Mouse (Mus musculus) mouse embryonic stem cell (cell line): Measurements from ENCODE around the gene Olfr105-ps.

Experiments used
- in situ Hi-C, 2 experiments: fragments of 300-500 bp; cut with MboI; formaldehyde crosslinking; loops; 1 replicate in 1 of 2; 3 replicates in 1 of 2; pipeline ENCODE4 v1.14.3; 2019 to 2020; ENCODE audit warnings: low sequenced_read_pairs in 2 of 2, low pct_unique_long_range_greater_than_20kb in 1 of 2, mixed read lengths in 1 of 2; ENCODE audit not compliant: unreplicated experiment in 1 of 2

The Olfr105-ps gene

GRCm38 (mm10) chr17:37378733-37379132, at the start of gene Olfr105-ps:
Olfr105-ps (plus strand) TSS chr17:37379033.
- in situ Hi-C loops: no loop called here

GRCm38 (mm10) chr17:37339598-37339997, 39.2 kb upstream of the Olfr105-ps start, which contains the start of gene Olfr103:
Olfr103 (minus strand) TSS chr17:37339698.
- in situ Hi-C loops: no loop called here

- in situ Hi-C loops: no loop called here
These were observed 19.6 kb upstream of the Olfr105-ps start, which contains the start of gene Olfr104-ps for GRCm38 (mm10) chr17:37359282-37359681. Olfr104-ps (plus strand) TSS chr17:37359582.

- in situ Hi-C loops: no loop called here
These were observed 11.3 kb downstream of the Olfr105-ps start, which contains the start of gene Olfr106-ps for GRCm38 (mm10) chr17:37390093-37390492. Olfr106-ps (plus strand) TSS chr17:37390393.

- in situ Hi-C loops: no loop called here
These were observed 20.1 kb downstream of the Olfr105-ps start, which contains the start of gene Olfr107 for GRCm38 (mm10) chr17:37398926-37399325. Olfr107 (plus strand) TSS chr17:37399226.

- in situ Hi-C loops: no loop called here
These were observed 34.5 kb downstream of the Olfr105-ps start for GRCm38 (mm10) chr17:37413380-37413779.
